Mouse (Mus musculus): ENCODE measurements around the gene 1700001C19Rik. TPM values are rescaled to one million over a fixed set of nuclear protein-coding genes. Genes with fewer than 3 reads are reported as not detected.

Gene 1700001C19Rik
- total RNA-seq, 2 experiments from 2014 or later, result not detected

- DNase-seq, result peak; percentile 41 to 75
Observed at GRCm38 (mm10) chr17:47371451-47371850, 65.7 kb downstream of the 1700001C19Rik start.

- DNase-seq, result no peak
Observed at GRCm38 (mm10) chr17:47369087-47369443, 68.1 kb downstream of the 1700001C19Rik start.

GRCm38 (mm10) chr17:47368401-47369086, 68.6 kb downstream of the 1700001C19Rik start, which contains the start of gene Mrps10:
Gene Mrps10 (plus strand): TSS chr17:47368887.
- DNase-seq, result peak; percentile 90 to 91

Other genes starting within 250 kb of the 1700001C19Rik start
- 10 to 100 TPM; 24.5 to 25.1 TPM for gene Mrps10, start 68.5 kb downstream of the 1700001C19Rik start, total RNA-seq (2021)
- under 1 TPM in 1 of 2 experiments, not detected in 1; 0.23 TPM for gene Guca1b, start 52.0 kb downstream of the 1700001C19Rik start, total RNA-seq (2021)
- under 1 TPM in 1 of 2 experiments, not detected in 1; 0.42 TPM for gene Guca1a, start 36.8 kb downstream of the 1700001C19Rik start, total RNA-seq (2021)
- gene AI661453, start 761 bp downstream of the 1700001C19Rik start, total RNA-seq (2021), result 1 to 10 TPM; 1.3 to 2.1 TPM
- 10 to 100 TPM; 10.2 to 10.4 TPM for gene Taf8, start 64.9 kb upstream of the 1700001C19Rik start, total RNA-seq (2021)
- 10 to 100 TPM; 83.3 to 87.1 TPM for gene Ccnd3, start 67.7 kb upstream of the 1700001C19Rik start, total RNA-seq (2021)
- 10 to 100 TPM; 13.5 to 16.5 TPM for gene Bysl, start 174.1 kb upstream of the 1700001C19Rik start, total RNA-seq (2021)
- 10 to 100 TPM; 19.0 to 19.5 TPM for gene Med20, start 174.2 kb upstream of the 1700001C19Rik start, total RNA-seq (2021)
- gene Gm20517, start 174.2 kb upstream of the 1700001C19Rik start, total RNA-seq (2021), result 1 to 10 TPM; 1.9 to 3.4 TPM
- 1 to 10 TPM; 1.4 to 3.7 TPM for gene Usp49, start 193.3 kb upstream of the 1700001C19Rik start, total RNA-seq (2021)

Measured in heart, adult 18-20 months (tissue).